8 mouse cellular contexts compared by ENCODE assay signal in genomic region chr11:98794469-98795014, GRCm38 (mm10). TPM values are rescaled to one million over a fixed set of nuclear protein-coding genes. Genes with fewer than 3 reads are reported as not detected.
DNase-seq lines count a peak whose midpoint lies in the region; ATAC-seq and TF ChIP-seq lines count a peak whose summit lies in the region.

No protein-coding gene starts in this region.

- TF ChIP-seq CTCF in liver, adult 2 months (IDR thresholded peaks at IDR 0.05; ENCODE audit: low read depth, low read length), result no peak; the same call in 1 of the 2 replicates
- no peak for TF ChIP-seq CTCF in bone marrow, adult 2 months (IDR thresholded peaks at IDR 0.05; ENCODE audit: control insufficient read depth, insufficient read depth, low read length)
- peak; percentile 55 for TF ChIP-seq CTCF in lung, postnatal 0 days (IDR thresholded peaks at IDR 0.05)

- TF ChIP-seq EP300 in lung, postnatal 0 days (IDR thresholded peaks at IDR 0.05), result no peak

- TF ChIP-seq POLR2A in liver, adult 2 months (IDR thresholded peaks at IDR 0.05; ENCODE audit: extremely low read depth, insufficient read depth, low read length), result 0 out of 2 replicates have a peak, but pooled peaks have one; percentile 68
- TF ChIP-seq POLR2A in bone marrow, adult 2 months (IDR thresholded peaks at IDR 0.05; ENCODE audit: borderline replicate concordance, control insufficient read depth, low read depth, low read length), result peak; percentile 65; the same call in 1 of the 2 replicates

- H3K9ac ChIP-seq in liver, adult 2 months (ENCODE audit: low read depth, low read length), result peak overlapping the region; percentile 95
- peak overlapping the region; percentile 100 for H3K9ac ChIP-seq in heart, embryonic 16.5 days (ENCODE audit: low read length)
- H3K9ac ChIP-seq in lung, postnatal 0 days (replicated peaks; ENCODE audit: low read depth), result peak overlapping the region; percentile 99

- H3K27ac ChIP-seq in liver, adult 2 months (replicated peaks; ENCODE audit: insufficient read depth, low read depth, low read length), result peak overlapping the region; percentile 94
- H3K27ac ChIP-seq in bone marrow, adult 2 months (ENCODE audit: control insufficient read depth, insufficient read depth, low read depth, low read length, poor library complexity), result peak overlapping the region; percentile 98
- peak overlapping the region; percentile 100 for H3K27ac ChIP-seq in heart, embryonic 16.5 days (ENCODE audit: low read length)
- peak overlapping the region; percentile 99 for H3K27ac ChIP-seq in lung, postnatal 0 days (ENCODE audit: low read length)

- H3K27me3 ChIP-seq in liver, adult 2 months (ENCODE audit: control insufficient read depth, insufficient read depth, low read length), result no peaks in the 10 kb centered on the region
- no peaks in the 10 kb centered on the region for H3K27me3 ChIP-seq in erythroblast, embryonic 14.5 days (ENCODE audit: control insufficient read depth)
- H3K27me3 ChIP-seq in heart, embryonic 16.5 days (ENCODE audit: control insufficient read depth, insufficient read depth, low read length), result no peaks in the 10 kb centered on the region
- H3K27me3 ChIP-seq in lung, postnatal 0 days (replicated peaks; ENCODE audit: insufficient read depth, low read length), result no peaks in the 10 kb centered on the region

- no peaks in the 10 kb centered on the region for H3K9me3 ChIP-seq in erythroblast, embryonic 14.5 days (ENCODE audit: control insufficient read depth, low read length)
- H3K9me3 ChIP-seq in heart, embryonic 16.5 days (replicated peaks; ENCODE audit: control insufficient read depth, low read length), result no peaks in the 10 kb centered on the region
- H3K9me3 ChIP-seq in lung, postnatal 0 days (ENCODE audit: low read length), result no peaks in the 10 kb centered on the region

- under 1% methylated on average over 29 of the region's 30 CpGs for WGBS in liver, adult 2 months
- under 1% methylated on average over 30 of the region's 30 CpGs for WGBS in bone marrow, adult 2 months
- WGBS in heart, embryonic 16.5 days, result 0% methylated on average over 29 of the region's 30 CpGs
- WGBS in lung, postnatal 0 days, result under 1% methylated on average over 27 of the region's 30 CpGs

- peak overlapping the region; percentile 81 for H3K4me2 ChIP-seq in heart, embryonic 16.5 days (ENCODE audit: low read depth, low read length)
- H3K4me2 ChIP-seq in lung, postnatal 0 days (replicated peaks; ENCODE audit: low read depth, low read length), result peak overlapping the region; percentile 86

- peak; percentile 67 for DNase-seq in liver, adult 2 months (ENCODE audit: extremely low read depth, low read depth, low spot score)
- no peak for DNase-seq in liver
- peak; percentile 88 for DNase-seq in kidney, postnatal 10 days
- peak; percentile 91 for DNase-seq in lung, postnatal 0 days (ENCODE audit: low spot score)
- peak; percentile 67 to 74 for DNase-seq in right cerebral cortex, adult 2 months (ENCODE audit: low spot score in 2 of 2)

- ATAC-seq in heart, embryonic 16.5 days (replicated peaks; ENCODE audit: extremely low read depth, insufficient read depth, low FRiP score), result peak; percentile 58
- peak; percentile 73 for ATAC-seq in lung, postnatal 0 days

- H3K36me3 ChIP-seq in liver, adult 2 months (ENCODE audit: control insufficient read depth, insufficient read depth, low read length), result peaks cover 5% of the 10 kb centered on the region
- H3K36me3 ChIP-seq in erythroblast, embryonic 14.5 days (ENCODE audit: control insufficient read depth), result peaks cover 22% of the 10 kb centered on the region
- H3K36me3 ChIP-seq in heart, embryonic 16.5 days (ENCODE audit: control insufficient read depth, insufficient read depth), result peaks cover 6% of the 10 kb centered on the region
- 0 out of 2 replicates have a peak, but pooled peaks cover 6% of the 10 kb centered on the region for H3K36me3 ChIP-seq in lung, postnatal 0 days (ENCODE audit: insufficient read depth, low read length)

- peak overlapping the region; percentile 92 for H3K4me3 ChIP-seq in liver, adult 2 months (ENCODE audit: insufficient read depth, low read depth, low read length)
- peak overlapping the region; percentile 65 for H3K4me3 ChIP-seq in bone marrow, adult 2 months (replicated peaks; ENCODE audit: control insufficient read depth, low read depth, low read length)
- peak overlapping the region; percentile 85 for H3K4me3 ChIP-seq in erythroblast, embryonic 14.5 days (replicated peaks)
- peak overlapping the region; percentile 100 for H3K4me3 ChIP-seq in heart, embryonic 16.5 days (ENCODE audit: low read length)
- H3K4me3 ChIP-seq in lung, postnatal 0 days (ENCODE audit: low read depth, low read length), result peak overlapping the region; percentile 99

- H3K4me1 ChIP-seq in liver, adult 2 months (ENCODE audit: control insufficient read depth, insufficient read depth, low read length), result peaks cover 19% of the 10 kb centered on the region
- peaks cover 3% of the 10 kb centered on the region; the same call in 1 of the 2 replicates for H3K4me1 ChIP-seq in bone marrow, adult 2 months (ENCODE audit: control insufficient read depth, insufficient read depth, low read length)
- H3K4me1 ChIP-seq in erythroblast, embryonic 14.5 days (ENCODE audit: control insufficient read depth), result peaks cover 65% of the 10 kb centered on the region
- H3K4me1 ChIP-seq in heart, embryonic 16.5 days (ENCODE audit: control insufficient read depth, insufficient read depth, low read length), result peaks cover 27% of the 10 kb centered on the region
- H3K4me1 ChIP-seq in lung, postnatal 0 days (ENCODE audit: insufficient read depth, low read depth, low read length), result peaks cover 8% of the 10 kb centered on the region; the same call in 1 of the 2 replicates

- H3K79me2 ChIP-seq in liver, adult 2 months (ENCODE audit: control insufficient read depth, insufficient read depth, low read length), result peaks cover 26% of the 10 kb centered on the region

RNA-seq across cellular contexts. Expression of gene Msl1, which starts 0.8 kb away (rescaled TPM):
- total RNA-seq in liver, adult 2 months (2014; rRNA removed), result 15.5 and 17.7 TPM in 2 replicates
- 17.0 and 17.2 TPM in 2 replicates for polyA plus RNA-seq in liver, adult 2 months (2012; rRNA removed)
- 46.7 and 69.9 TPM in 2 replicates for polyA plus RNA-seq in bone marrow, adult 2 months (2011; ENCODE audit: insufficient read depth, insufficient read length, low replicate concordance, missing spikeins)
- 2.7 TPM in 2 replicates for polyA plus RNA-seq in erythroblast, embryonic 14.5 days (2012)
- 15.2 and 15.5 TPM in 2 replicates for polyA plus RNA-seq in heart, embryonic 16.5 days (2015; fragmentation: Nextera tagmentation; extraction: Ambion mirVana)
- 16.3 and 21.3 TPM in 2 replicates for polyA plus RNA-seq in lung, postnatal 0 days (2015; fragmentation: Nextera tagmentation; extraction: Ambion mirVana)

RNA-seq across cellular contexts. Expression of gene Casc3, which starts 10.2 kb away (rescaled TPM):
- 3.6 and 6.6 TPM in 2 replicates for total RNA-seq in liver, adult 2 months (2014; rRNA removed)
- 11.2 and 12.5 TPM in 2 replicates for polyA plus RNA-seq in liver, adult 2 months (2012; rRNA removed)
- 29.3 and 38.5 TPM in 2 replicates for polyA plus RNA-seq in bone marrow, adult 2 months (2011; ENCODE audit: insufficient read depth, insufficient read length, low replicate concordance, missing spikeins)
- 2.6 and 3.3 TPM in 2 replicates for polyA plus RNA-seq in erythroblast, embryonic 14.5 days (2012)
- 23.4 and 24.0 TPM in 2 replicates for polyA plus RNA-seq in heart, embryonic 16.5 days (2015; fragmentation: Nextera tagmentation; extraction: Ambion mirVana)
- polyA plus RNA-seq in lung, postnatal 0 days (2015; fragmentation: Nextera tagmentation; extraction: Ambion mirVana), result 22.7 and 22.9 TPM in 2 replicates

RNA-seq across cellular contexts. Expression of gene Nr1d1, which starts 19.4 kb away (rescaled TPM):
- total RNA-seq in liver, adult 2 months (2014; rRNA removed), result 19.0 and 45.4 TPM in 2 replicates
- 75.4 and 106 TPM in 2 replicates for polyA plus RNA-seq in liver, adult 2 months (2012; rRNA removed)
- polyA plus RNA-seq in bone marrow, adult 2 months (2011; ENCODE audit: insufficient read depth, insufficient read length, low replicate concordance, missing spikeins), result 2.4 and 4.8 TPM in 2 replicates
- 0.22 and 0.29 TPM in 2 replicates for polyA plus RNA-seq in erythroblast, embryonic 14.5 days (2012)
- polyA plus RNA-seq in heart, embryonic 16.5 days (2015; fragmentation: Nextera tagmentation; extraction: Ambion mirVana), result 7.0 and 8.2 TPM in 2 replicates
- polyA plus RNA-seq in lung, postnatal 0 days (2015; fragmentation: Nextera tagmentation; extraction: Ambion mirVana), result 6.9 and 8.9 TPM in 2 replicates

RNA-seq across cellular contexts. Expression of gene Rapgefl1, which starts 42.0 kb away (rescaled TPM):
- 0.13 and 0.18 TPM in 2 replicates for total RNA-seq in liver, adult 2 months (2014; rRNA removed)
- 1.4 and 1.9 TPM in 2 replicates for polyA plus RNA-seq in liver, adult 2 months (2012; rRNA removed)
- 1.5 and 6.8 TPM in 2 replicates for polyA plus RNA-seq in bone marrow, adult 2 months (2011; ENCODE audit: insufficient read depth, insufficient read length, low replicate concordance, missing spikeins)
- polyA plus RNA-seq in erythroblast, embryonic 14.5 days (2012), result not detected in 2 replicates
- polyA plus RNA-seq in heart, embryonic 16.5 days (2015; fragmentation: Nextera tagmentation; extraction: Ambion mirVana), result 1.0 and 1.1 TPM in 2 replicates
- polyA plus RNA-seq in lung, postnatal 0 days (2015; fragmentation: Nextera tagmentation; extraction: Ambion mirVana), result 1.1 and 1.5 TPM in 2 replicates

RNA-seq across cellular contexts. Expression of gene Thra, which starts 54.1 kb away (rescaled TPM):
- total RNA-seq in liver, adult 2 months (2014; rRNA removed), result 5.5 and 8.9 TPM in 2 replicates
- polyA plus RNA-seq in liver, adult 2 months (2012; rRNA removed), result 13.6 and 14.9 TPM in 2 replicates
- 27.5 and 35.4 TPM in 2 replicates for polyA plus RNA-seq in bone marrow, adult 2 months (2011; ENCODE audit: insufficient read depth, insufficient read length, low replicate concordance, missing spikeins)
- 3.2 TPM in 2 replicates for polyA plus RNA-seq in erythroblast, embryonic 14.5 days (2012)
- 37.5 and 40.2 TPM in 2 replicates for polyA plus RNA-seq in heart, embryonic 16.5 days (2015; fragmentation: Nextera tagmentation; extraction: Ambion mirVana)
- 38.1 and 40.5 TPM in 2 replicates for polyA plus RNA-seq in lung, postnatal 0 days (2015; fragmentation: Nextera tagmentation; extraction: Ambion mirVana)
